Mouse (Mus musculus) frontal cortex, postnatal 14 days (tissue): Measurements from ENCODE around the gene Cdhr3.

Source experiments
- DNase-seq, 2 experiments: peaks; one replicate each; pipeline ENCODE4 v3.0.0; 2022; ENCODE audit warnings: low spot score in 2 of 2

Cdhr3 gene

DNA sequence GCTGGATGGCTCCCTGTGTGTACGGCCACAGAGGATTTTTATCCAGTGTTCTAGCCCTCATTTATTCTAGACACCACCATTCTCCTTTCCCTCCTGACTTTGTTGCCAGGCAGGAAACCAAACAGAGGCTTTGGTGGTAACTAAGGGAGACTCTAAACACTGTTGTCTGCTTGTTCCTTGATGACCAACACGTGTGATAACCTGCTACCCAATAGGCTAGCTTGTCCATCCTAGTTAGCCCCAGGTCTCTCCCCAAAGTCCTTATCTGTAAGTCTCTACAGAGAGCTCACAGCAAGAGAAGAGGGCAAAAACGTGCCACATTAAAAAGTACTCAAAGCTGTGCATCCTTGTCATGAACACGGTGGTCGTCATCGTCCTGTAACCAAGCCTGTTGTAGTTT, at the start of gene Cdhr3:
Cdhr3 (minus strand) TSS at position 101 of the 400 bp plus-strand sequence.
- no peak for DNase-seq

DNA sequence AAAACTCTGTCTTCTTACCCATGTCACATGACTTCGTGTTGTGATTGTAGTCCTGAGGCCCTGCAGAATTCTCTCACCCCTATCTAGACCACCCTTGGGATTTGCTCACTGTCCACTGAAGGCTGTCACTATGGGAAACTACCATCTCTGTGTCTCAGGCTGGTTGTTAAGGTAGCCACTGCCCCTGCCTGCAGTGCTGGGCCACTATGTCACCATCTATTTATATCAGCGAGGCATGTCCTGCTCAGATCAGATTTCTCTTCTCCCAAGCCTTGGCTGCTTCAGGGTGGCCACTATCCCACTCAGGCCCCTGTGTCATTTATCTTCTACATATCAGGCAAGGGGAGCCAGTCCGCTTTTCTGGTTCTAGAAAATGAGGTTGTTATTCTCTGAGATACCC, 46.4 kb upstream of the Cdhr3 start:
- DNase-seq: no peak

DNA sequence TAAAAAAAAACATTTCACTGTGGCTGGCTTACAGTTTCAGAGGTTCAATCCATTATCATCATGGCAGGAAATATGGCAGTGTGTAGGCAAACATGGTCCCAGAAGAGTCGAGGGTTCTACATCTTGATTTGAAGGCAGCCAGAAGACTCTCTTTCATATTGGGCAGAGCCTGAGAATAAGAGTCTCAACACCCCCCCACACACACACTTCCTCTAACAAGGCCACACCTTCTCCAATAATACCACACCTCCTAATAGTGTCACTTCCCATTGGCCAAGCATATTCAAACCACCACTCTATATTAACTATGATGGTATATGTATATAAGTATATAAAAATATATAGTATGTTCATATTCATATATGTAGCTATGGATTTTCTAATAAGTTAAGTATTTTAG, 45.2 kb upstream of the Cdhr3 start:
- DNase-seq: no peak

DNA sequence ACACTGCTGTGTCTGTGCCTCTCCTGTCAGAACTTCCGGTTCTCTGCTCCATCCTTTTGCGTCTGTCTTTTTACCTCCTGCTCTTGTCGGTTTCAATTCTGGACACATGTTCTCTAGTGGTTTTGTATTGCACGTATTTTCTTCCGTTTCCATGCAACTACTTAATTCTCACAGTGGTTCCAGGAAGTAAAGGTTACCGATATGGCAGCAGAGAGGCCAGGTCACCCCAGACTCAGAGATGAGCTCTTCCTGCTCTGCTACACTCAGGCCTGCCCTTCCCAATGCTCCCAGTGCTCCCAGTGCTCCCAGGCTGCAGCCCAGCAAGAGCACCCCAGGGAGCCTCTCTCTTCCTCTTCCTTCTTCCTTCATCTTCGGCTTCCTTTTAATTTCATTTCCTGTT, 39.1 kb upstream of the Cdhr3 start:
- DNase-seq: no peak

DNA sequence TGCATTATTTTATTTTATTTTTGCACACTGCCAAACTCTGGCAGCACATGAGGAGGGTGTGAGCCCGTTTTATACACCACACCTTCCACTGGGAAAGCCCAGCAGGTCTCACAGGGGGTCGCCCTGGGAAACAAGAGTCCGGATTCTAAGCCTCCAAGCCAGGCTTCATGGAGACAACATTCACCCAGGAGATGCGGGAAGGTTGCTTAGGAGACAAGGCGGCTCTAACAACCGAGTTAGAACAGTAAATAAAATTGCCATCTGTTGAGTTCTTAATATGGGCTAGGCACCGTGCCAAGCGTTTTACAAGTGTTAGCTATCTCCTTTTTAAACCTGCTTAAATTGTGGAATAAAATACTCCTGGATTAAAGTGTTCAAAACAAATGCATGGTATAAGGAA, 37.7 kb upstream of the Cdhr3 start:
- peak; percentile 39 to 56 for DNase-seq

DNA sequence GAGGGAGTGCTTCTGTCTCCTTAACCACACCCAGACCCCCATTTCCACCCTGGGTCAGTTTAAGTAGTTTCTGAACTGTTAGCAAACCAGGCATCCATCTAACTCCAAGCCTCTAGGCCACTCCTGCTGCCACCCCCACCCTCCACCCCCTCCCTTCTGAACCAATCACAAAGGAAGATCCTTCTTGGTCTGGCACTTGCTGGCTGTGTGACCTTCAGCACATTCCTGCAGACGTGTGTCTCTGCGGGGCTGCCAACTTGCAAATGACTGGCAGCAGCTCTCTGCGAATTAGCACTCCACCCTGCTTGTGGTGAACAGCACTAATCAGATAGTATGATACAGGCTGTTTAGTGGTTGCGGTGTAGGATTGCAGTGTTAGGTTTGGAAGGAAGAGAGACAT, 36.7 kb upstream of the Cdhr3 start:
- DNase-seq: no peak

DNA sequence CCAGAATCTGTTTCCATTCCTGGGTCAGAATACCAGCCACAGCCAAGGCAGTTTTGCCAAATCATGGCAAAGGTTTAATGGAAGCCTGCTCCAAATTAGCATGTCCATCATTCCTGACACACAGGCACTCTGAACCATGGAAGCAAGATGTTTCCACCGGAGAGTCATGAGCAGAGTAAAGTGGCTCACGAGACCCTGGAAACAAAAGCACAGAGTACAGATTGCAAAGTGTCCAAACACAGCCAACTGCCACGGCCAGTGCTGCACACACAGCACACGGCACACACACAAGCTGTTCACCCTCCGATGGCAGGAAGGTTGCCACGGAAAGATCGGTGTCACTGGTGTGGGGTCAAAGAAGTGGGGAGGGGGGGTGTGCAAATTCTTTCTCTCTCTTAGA, 36.0 kb upstream of the Cdhr3 start:
- DNase-seq: no peak

DNA sequence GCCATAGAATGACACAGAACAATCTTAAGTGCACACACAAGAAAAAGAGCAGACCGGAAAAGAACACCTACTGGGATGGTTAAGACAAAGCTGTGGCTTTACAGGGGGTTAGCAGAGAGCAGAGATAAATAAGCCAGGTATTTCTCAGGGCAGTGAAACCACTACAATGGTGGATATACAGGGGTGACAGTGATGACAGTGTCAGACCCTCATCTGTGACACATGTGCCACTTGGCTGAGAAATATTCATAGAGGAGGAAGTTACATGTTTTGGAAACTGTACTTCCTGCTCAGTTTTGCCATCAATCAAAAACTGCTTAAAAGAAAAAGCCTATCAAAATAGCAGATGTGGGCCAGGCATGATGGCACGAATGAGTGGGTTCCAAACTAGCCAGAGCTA, 35.4 kb upstream of the Cdhr3 start:
- no peak for DNase-seq

DNA sequence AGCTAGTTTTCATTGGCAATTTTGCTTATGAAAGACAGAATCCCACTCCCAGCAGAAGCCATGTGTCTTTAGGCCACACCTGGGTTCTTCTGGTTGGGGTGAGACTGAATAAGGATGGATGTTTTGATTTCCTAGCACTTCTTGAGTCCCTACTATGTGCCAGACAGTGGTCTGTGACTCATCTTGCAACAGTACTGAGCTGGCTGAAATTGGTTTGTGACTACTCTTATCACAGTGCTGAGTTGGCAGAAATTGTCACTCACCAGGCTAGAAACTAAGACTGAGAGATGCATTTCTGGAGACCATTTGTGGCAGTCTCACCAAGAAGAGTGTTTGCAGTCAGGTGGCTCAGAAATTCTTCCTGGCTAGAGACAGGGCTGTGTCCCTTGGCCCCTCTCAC, 33.6 kb upstream of the Cdhr3 start:
- no peak for DNase-seq

DNA sequence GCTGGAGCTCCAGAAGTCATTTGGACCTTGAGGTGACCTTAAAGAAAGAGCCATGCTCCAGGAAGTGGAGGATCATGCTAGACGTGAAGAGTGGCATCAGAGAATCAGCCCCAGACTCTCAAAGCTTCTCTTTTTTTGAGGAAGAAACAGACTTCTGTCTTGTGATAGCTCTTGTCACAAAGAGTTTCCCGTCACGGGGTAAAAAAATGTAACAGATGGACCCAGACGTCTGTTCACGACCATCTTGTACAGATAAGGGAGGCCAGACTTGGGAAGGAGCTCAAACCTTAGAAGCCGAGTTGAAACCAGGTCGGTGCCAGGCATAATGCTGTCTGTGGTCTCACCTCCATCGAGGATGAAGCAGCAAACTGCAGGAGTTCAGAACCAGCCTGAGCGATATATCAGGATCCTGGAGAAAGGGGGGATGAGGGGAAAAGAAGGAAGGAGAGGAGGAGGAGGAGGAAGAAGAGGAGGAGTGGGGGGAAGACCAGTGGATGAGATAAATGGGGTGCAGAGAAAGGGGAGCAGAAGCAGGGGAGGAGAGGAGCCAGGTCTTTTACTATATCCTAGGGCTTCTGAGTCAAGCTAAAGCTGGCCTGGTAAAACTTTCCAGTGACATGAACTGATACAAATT, 33.0 kb upstream of the Cdhr3 start:
- no peak for DNase-seq

DNA sequence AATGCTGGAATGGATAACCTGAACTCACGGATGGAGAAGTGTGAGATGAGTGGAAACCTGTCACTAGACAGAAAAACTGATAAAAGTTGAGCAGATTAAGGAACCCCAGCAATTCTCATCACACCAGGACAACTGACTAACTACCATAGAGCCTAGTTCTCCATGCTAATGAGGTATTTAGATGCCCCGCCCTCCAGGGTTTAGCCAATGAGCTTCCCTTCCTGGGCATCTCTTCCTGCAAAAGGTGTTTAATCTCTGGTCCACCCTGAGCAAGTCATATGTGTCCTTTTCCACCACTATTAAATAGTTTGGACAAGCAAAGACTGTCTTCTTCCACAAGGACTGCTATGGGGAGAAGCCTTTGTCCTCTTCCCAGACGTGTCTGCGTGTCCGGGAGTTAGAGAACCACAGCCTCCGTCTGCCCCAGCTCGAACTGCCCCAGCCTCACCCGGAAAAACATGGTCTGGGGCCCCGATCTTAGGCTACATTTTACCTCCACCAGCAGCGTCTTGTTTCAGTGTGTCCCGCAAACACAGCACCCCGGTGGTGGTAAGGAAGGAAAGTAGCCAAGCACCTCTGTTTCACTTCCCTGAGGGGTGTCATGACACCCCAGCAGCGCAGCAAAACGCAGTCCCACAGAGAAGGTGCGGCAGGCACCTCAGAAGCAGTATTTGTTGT, 26.1 kb upstream of the Cdhr3 start:
- DNase-seq: no peak

DNA sequence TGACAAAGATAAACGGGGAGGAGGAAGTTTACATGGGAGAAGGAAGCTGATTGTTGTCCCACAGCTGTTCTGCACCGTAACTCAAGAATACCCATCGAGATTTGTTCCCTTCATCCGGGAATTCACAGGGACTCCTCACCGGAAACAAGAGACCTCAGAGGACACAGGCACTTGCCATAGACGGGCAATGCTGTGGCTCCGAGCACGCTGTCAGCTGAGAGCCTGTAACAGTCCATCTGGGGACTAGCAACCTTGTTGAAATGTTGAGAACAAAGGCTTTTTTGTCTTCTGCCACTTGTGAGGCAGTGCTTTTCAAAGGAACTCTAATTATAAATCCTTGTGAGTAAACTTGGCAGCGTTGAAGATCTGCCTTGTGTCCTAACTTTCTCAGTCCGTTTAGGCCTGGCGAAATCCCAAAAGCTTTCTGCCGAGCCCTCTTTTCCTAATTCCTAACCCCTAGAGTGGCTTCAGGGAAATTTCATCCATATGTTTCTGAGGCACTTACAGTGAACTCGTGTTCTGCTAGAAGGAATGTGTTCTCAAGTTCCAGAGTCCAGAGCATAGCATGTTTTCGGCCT, 18.3 kb upstream of the Cdhr3 start:
- DNase-seq: no peak

DNA sequence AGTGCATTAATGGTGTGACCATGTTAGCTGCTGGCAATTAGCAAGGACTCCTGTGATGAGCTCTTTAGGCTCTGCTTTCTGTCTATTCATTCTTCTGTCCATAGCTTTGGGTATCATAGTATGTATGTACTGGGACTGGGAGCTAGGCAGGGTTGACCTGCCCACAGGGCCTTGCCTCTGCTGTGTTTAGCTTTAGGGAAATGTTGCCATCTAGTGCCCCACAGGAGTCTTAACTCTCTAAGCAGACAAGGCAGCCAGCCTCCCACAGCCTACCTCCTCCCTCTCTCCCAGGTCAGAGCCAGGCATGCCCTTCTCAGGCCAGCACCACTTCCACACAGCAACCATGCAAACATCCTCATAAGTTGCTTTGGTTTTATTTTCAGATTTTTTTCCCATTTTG, 16.9 kb upstream of the Cdhr3 start:
- no peak for DNase-seq

DNA sequence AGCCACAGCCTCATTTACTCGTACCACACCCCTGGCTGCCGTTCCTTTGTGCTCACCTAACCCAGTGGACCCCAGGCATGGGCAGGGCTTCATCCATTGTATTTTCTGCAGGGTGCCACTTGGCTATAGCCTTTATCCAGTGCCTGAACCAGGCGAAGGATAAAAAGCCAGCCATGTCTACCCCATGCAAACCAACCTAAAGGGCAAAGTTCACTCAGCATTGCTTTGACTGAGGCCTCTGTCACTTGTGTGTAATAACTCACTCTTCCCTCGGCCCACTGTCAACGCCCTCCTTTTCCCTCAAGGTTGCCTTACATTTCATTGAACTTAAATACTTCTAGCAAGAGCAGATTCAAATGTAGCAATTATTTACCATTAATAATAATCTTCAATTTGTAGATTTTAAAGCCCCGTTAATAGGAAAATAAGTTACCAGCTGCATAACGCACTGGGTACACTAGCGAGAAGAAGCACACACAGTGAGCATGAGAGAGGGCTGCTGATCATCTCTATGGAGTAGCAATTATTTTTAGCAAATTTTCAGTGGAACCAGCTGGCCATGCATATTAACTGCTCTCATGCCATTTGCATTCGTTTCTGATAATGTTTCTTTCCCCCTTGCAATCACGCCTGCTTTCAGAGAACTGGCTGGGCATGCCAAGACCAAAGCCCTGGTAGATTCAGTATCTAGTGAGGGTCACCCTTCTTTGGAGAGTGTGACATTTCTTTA, 13.9 kb upstream of the Cdhr3 start:
- DNase-seq: no peak

DNA sequence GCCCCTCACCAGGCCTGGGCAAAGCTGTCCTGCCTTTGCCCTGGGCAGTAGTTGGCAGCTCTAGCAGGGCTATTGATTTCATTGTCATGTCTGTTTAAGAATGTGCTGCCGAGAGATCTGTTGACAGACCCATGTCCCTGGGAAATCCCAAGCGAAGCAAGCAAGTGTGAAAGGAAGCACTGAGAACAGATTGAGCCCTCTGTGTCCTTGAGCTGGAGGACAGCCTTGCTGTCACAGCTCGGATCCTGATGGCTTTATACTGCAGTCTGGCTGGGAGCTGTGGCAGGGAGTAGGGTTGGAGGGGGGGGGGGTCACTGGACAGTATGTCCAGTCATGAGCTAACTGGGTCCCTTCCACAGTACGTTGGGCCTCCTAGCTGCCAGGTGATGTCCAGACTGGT, 13.0 kb upstream of the Cdhr3 start:
- DNase-seq: no peak

DNA sequence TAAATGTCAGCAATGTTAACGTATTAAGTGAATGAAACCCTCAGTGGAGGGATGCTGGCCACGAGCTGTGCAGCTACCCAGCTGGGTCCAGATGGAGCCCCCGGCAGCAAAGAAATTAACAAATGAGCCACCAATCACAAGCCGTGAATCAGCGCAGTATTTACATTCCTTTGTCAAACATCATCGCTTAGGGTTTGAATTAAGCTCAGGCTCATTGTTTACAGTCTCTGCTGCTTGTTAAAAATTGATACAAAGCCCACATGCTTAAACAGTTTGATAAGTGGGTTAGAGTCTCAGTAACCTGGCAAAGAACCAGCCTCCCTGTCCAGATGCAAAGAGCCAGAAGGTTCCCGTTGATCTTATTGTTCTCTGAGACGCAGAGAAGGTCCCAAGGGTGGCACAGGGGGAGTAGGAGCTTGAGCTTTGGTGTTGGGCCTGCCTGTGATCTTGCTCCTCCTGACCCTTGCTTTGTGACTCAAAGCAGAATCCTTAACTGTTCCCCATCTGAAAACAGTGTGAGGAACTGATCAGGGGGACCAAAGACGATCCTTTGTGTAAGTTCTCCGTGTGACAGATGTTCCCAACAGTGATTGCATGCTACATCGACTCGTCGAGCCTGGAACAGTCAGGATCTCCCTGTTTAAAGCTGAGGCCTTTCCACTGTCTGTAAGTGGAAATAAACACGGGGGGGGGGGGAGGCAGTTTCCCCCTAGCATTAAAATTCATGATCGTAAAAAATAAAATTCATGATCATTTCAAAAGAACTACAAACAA, 9.9 kb upstream of the Cdhr3 start:
- DNase-seq: no peak

DNA sequence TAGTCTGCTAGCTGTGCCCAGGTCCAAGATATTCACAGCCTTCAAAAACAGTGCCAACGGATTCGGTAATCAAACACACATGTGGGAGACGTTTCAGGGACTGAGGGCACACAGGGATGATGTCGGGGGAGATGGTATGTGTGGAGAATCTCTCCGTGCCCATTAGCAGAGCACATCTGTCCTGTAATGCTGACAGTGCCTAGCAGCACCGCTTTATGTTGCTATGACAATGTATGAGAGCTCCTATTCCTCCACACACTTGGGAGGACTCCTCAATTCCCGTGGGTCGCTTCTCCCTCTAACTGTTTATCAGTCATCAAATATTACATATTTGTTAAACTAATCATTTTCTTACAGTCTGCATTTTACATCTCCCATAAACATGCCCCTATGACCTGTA, 9.0 kb upstream of the Cdhr3 start:
- DNase-seq: no peak

DNA sequence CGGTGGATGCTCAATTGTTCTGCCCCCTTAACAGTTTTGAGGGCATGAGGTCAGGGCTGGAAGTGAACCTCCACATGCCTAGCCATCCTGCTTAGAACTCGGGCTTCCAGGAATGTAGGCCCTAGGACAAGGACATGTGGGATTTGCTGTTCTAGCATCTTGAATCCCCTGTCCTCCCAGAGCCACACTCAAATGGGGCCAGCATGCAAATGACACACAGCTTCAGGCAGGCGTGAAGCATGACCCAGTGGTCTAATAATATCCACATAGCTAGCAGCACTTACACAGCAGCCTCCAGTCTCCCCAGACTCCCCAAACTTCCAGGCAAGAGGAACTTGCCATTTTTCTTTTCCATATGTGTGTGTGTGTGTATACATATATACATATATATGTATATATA, 3.3 kb upstream of the Cdhr3 start:
- no peak for DNase-seq

DNA sequence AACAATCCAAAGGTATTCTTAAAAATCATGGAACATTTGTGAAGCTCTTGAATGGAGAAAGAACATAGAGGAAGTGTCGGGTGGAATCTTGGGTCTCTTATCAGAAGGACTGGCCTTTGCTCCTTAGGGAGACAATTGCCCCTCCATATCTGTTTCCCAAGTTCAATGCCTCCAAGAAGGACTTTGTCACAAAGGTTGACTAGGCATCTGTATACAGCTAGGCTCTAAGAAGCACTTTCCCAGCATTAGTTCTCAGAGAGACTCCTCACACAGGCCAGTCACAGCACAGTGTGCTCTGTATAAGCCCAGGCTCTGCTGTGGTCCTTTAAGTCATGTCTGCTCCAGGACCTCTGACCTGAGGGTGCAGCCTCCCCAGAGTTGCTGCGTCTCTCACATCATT, 479 bp downstream of the Cdhr3 start:
- no peak for DNase-seq

DNA sequence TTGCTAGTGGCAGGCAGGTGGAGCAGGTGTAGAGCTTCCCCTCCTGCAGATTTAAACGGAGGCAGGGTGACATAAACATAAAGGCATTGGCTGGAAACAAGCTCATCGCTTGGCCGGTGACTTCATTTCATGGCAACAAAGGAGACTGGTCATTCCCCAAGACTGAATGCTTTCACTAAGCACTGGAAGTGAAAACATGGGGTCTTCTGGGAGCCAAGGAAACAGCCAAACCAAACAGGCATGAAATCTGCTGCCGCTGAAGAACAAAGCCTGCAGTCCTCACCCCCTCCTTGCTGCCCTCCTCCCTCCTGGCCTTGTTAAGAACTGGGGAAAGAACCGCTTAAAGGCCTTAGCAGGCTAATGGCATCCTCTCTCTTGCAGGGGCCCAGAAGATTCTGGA, 6.5 kb downstream of the Cdhr3 start:
- DNase-seq: no peak

DNA sequence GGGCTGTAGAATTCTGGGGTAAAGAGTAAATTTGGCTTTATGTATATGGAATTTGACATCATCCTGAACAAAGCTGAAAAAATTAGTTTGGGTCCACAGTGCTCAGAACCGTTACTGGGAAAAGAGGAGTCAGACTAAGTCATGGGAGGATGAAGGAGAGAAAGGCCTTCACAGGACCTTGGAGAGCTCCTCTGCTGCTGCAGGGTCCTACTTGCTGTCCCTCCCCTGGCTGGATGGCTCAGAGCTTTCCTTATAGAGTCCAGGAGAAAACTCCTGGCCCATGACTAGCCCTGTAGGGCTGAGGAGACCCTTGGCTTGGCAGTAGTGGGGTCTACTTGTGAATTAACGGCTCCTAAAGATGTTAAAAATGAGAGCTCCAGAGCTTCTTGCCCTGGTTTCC, 8.0 kb downstream of the Cdhr3 start:
- no peak for DNase-seq

DNA sequence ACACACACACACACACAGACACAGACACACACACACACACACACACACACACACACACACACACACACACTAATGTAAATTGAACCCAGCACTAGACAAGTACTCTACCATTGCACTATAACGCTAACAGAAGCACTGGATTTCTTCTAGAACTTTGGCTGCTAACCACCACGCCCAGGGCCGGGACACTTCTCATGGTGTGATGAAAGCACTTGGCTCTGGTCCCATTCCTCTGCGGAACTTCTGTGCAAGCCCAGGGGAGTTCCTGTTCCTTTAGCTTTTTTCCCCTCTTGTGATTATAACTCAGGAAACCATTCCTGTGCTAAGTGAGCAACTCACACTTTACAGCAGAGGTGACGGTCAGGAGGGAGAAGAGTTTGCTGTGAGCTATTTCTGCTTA, 9.3 kb downstream of the Cdhr3 start:
- DNase-seq: no peak
